Mouse (Mus musculus): ENCODE measurements around the gene Olfr482.

The Olfr482 gene

GRCm38 (mm10) chr7:108097486-108097885, at the start of gene Olfr482:
Olfr482 (minus strand) TSS chr7:108097586.
- no peak for DNase-seq

GRCm38 (mm10) chr7:108127349-108127748, 30.0 kb upstream of the Olfr482 start, which contains the start of gene Olfr484:
Olfr484 (minus strand) TSS chr7:108127449.
- DNase-seq, result no peak

DNA sequence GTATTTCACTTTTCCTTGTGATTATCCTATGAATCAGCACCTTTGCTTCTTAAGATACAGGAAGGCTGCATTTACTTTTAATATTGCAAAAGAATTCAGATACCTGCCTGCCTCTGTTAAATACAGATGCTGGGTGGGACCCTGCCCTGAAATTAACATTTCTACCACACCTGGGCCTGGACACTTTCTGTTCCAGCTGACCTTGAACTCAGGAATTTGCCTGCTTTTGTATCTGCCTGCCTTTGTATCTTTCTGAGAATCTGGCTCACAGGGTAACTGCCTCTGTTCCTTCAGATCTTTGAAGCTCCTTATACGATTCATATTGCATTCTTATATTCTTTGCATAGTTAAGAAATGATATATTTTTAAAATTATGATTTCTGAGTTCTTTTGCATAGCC, 24.0 kb upstream of the Olfr482 start:
- DNase-seq, result no peak

DNA sequence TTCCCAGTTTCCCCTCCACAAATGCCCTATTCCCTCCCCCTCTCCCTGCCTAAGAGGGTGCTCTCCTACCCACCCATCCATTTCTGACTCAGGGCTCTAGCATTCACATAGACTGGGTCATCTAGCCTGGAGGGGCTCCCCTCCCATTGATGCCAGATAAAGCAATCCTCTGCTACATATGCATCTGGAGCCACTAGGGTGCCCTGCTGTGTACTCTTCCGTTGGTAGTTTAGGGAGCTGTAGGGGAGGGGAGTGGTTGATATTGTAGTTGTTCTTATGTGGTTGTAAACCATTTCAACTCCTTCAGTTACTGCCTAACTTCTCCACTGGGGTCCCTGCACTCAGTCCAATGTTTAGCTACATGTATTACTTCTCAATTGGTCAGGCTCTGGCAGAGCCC, 23.3 kb upstream of the Olfr482 start:
- no peak for DNase-seq

DNA sequence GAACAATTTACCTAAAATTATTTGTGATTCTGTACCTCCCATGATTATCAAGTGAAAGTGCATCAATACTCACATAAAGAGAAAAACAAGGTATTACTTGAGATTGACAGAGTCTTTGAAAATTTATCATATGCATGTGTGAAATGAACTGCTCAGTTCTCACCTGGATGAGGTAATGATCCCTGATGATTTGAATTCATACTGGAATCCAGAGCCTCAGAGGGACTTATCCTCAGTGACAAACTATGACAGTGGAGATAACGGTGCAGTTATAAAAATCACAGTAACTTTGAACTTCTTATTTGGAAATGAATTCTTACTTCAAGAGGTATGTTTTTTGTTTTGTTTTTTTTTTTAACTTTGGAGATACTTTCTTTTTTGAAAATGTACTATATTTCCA, 3.2 kb upstream of the Olfr482 start, which contains the start of gene Olfr483:
TSS of gene Olfr483 (plus strand) at position 301 of the 400 bp plus-strand sequence.
- DNase-seq, result no peak

DNA sequence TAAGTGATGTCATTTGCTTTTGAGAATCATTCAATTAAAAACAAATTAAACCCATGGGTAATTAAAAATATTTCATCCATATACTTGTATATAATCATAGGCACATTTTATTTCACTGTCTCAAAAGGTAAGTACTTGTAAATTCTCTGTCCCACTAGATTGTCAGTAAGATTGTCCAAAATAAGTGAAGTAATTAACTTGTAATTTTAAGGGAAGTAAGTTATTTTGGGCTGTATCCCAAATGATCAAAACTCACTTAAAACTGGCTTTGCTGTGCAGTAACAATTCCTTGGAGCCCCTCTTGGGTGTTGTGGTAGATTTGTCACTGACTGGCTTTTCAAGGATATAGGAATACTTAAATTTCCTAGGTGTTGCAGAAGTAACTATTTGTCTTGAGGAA, 17.8 kb downstream of the Olfr482 start, which contains the start of gene Olfr481:
TSS of gene Olfr481 (plus strand) at position 301 of the 400 bp plus-strand sequence.
- DNase-seq, result no peak

- DNase-seq, result no peak
Observed at GRCm38 (mm10) chr7:108067246-108067645, 30.1 kb downstream of the Olfr482 start, which contains the start of gene Olfr480. Olfr480 (minus strand) TSS chr7:108067346.

- DNase-seq, result no peak
Observed at GRCm38 (mm10) chr7:108050393-108050792, 47.0 kb downstream of the Olfr482 start, which contains the start of gene Olfr479. Olfr479 (plus strand) TSS chr7:108050693.
